Mouse (Mus musculus) kidney, postnatal 4 days (tissue): ENCODE results near the gene Bbs4.

Experiments used
- DNase-seq, 2 experiments: peaks; one replicate each; pipeline ENCODE4 v3.0.0; 2021; ENCODE audit warnings: mixed read lengths in 2 of 2

The Bbs4 gene

GRCm38 (mm10) chr9:59291688-59292492 is 61.4 kb downstream of the Bbs4 start:
- no peak for DNase-seq

DNA sequence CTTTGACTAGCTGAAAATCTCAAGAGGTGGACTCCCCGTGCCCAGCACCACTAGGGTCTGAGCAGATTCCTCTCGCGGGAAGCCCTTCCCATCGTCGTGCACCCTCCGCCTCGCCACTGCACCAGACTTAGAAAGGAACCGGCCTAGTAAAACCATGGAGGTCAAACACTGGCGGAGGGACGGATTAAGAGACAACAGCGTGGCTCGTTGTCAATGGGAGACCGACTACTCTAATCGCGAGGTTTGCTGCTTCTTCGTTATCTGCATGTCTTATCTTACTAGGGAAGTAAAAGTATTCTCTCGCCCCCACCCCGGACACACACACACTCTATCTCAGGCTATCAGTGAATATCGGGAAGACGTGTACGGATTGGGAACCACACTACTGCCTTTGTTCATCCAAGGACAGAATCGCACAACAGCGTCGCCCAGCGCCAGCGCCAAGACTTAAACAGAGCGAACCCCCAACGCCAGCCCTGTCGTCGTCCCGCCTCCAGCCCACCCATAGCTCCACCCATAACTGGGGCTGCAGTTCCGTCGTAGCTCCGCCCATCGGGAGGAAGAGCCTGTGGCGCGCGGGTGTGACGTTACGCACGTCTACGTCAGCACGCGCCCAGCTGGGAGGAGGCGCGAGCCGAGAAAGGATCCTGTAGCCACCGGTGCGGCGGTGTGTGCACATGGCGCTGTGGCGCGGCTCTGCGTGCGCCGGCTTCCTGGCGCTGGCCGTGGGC is 62.2 kb downstream of the Bbs4 start, which contains the start of gene Adpgk:
TSS of gene Adpgk (plus strand) at position 602 of the 731 bp plus-strand sequence.
- DNase-seq: peak; percentile 98 to 99

- no peak for DNase-seq
Observed at GRCm38 (mm10) chr9:59289529-59290115, 63.7 kb downstream of the Bbs4 start.

- no peak for DNase-seq
Observed at GRCm38 (mm10) chr9:59288685-59289410, 64.5 kb downstream of the Bbs4 start.

DNA sequence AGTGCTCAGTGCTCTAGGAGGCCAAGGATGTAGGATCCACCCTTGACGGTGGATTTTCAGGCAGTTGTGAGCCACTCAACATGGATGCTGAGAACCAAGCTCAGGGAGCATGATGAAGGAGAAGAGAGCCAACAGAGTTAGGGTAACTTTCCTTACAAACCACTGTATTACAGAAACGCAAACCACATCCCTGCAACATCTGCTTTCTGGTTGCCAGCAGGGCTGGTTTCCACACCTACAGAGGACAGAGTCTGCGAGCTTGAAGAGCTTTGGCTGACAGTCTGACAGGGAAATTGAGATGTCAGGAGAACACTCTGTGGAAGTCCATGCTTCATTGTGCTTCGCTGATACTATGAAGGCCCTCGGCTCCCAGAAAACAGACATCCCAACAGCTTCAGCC is 65.2 kb downstream of the Bbs4 start:
- DNase-seq: no peak

- DNase-seq: no peak
Observed at GRCm38 (mm10) chr9:59285614-59286013, 67.7 kb downstream of the Bbs4 start.

DNA sequence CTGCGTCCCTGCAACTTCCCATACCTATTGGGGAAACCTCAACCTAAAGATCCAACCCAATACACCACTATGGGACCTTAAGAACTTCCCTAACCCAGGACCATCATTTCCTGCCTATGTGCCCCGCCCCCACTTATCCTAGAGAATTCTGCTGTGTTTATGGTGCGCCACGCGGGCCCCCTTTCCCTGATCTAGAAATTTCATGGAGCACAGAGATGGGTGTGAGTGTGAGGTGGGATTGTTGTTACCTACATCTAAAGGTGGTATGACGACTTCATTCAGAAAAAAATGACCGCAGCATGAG is 70.7 kb downstream of the Bbs4 start:
- no peak for DNase-seq

DNA sequence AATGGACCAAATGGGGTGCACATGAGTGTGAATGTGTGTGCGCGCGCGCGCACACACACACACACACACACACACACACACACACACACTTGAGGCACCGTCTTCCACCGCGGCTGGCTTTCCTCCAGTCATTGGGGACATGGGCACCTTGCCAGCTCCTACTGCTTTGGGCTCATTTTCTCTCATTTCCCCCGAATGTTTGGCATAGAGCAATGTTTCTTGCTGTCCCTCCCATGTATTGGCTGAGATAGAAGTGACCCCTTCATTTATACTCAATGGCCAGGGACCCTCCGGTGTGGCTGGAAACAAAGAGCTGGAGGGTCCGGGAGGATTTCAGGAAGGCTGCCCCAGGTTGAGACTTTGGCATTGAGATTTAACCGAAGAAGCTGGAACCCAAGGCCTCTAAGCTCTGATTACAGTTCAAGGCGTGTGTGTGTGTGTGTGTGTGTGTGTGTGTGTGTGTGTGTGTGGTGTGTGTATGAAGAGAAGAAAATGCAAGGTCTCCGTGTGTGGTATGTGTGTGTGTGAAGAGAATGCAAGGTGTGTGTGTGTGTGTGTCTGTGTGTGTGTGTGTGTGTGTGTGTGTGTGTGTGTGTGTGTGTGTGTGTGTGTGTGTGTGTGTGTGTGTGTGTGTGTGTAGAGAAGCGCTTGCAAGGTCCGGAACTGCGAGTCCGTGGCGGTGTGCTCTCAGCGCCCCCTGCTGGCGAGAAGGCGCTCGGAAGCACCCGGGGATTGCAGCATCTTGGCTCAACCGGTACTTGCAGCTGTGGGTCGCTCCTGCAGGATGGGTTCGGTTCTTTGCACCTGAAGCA is 71.2 kb downstream of the Bbs4 start:
- peak; percentile 87 to 89 for DNase-seq

GRCm38 (mm10) chr9:59280888-59281287 is 72.4 kb downstream of the Bbs4 start:
- no peak for DNase-seq

DNA sequence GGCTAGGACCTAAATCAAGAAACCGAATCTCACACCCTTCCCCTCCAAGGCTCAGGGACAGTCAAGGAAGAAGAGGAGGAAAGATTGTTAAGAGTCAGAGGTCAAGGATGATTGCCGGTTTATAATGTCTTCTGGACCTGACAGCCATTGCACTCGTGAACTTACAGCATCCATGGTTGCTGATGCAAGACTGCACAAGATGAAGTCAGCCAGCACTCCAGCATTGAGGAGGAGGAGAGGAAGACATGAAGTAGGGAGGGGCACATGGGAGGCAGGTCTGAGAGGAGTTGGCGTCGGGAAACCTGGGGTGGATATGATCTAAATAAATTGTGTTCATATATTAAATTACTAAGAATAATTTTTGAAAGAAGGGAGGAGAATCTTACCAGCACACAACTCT is 74.6 kb downstream of the Bbs4 start:
- DNase-seq: no peak

GRCm38 (mm10) chr9:59278199-59278598 is 75.1 kb downstream of the Bbs4 start:
- no peak for DNase-seq

- no peak for DNase-seq
Observed at GRCm38 (mm10) chr9:59274846-59275455, 78.4 kb downstream of the Bbs4 start.

DNA sequence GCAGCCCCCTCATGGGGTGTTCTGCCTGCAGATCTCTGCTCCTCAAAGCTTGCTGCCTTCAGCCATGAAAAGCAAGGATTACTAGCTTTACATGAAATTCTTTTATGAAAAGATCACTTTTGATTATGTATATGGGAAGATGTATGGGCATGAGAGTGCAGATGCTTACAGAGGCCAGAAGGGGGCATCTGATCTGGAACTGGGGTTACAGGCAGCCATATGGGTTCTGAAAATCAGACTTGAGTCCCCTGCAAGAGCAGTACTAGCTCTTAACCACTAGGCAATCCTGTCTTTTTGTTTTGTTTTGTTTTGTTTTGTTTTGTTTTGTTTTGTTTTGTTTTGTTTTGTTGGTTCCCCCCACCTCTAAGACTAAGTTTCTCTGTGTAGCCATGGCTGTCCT is 80.1 kb downstream of the Bbs4 start:
- DNase-seq: no peak
